Mouse (Mus musculus) myocyte (in vitro differentiated cells): ENCODE measurements around the gene Gm6592. TPM values are rescaled to one million over a fixed set of nuclear protein-coding genes. Genes with fewer than 3 reads are reported as not detected.
"Not testable (repeated sequence)": the region's sequence is repeated elsewhere in the genome, so short reads cannot be mapped to it uniquely, and the experiment has no call there.

Experiments
- H3K27me3 ChIP-seq: one replicate; pipeline ENCODE4 v1.6.1; 2011; ENCODE audit not compliant: control insufficient read depth, insufficient read depth, insufficient read length
- H3K36me3 ChIP-seq: one replicate; pipeline ENCODE4 v1.6.1; 2011; ENCODE audit not compliant: control insufficient read depth, insufficient read depth
- H3K4me2 ChIP-seq: one replicate; pipeline ENCODE4 v1.6.1; 2011; ENCODE audit warnings: low read depth, control low read depth
- H3K4me3 ChIP-seq: one replicate; pipeline ENCODE4 v1.5.1; 2011; ENCODE audit warnings: mild to moderate bottlenecking, control low read depth, moderate library complexity
- H3K79me2 ChIP-seq: one replicate; pipeline ENCODE4 v1.6.1; 2011; ENCODE audit not compliant: control insufficient read depth, insufficient read depth
- H3ac ChIP-seq: one replicate; pipeline ENCODE4 v1.6.1; 2011; ENCODE audit not compliant: control insufficient read depth, insufficient read length
- CEBPB ChIP-seq: IDR thresholded peaks from 2 replicates; pipeline ENCODE4 v1.6.1; 2011; ENCODE audit warnings: mild to moderate bottlenecking, moderate library complexity; ENCODE audit not compliant: poor library complexity, insufficient read depth, severe bottlenecking
- E2F4 ChIP-seq: IDR thresholded peaks from one replicate; pipeline ENCODE4 v1.6.1; 2011; ENCODE audit warnings: mild to moderate bottlenecking, control low read depth, moderate library complexity; ENCODE audit not compliant: insufficient read depth
- MAX ChIP-seq: IDR thresholded peaks from one replicate; pipeline ENCODE4 v1.6.1; 2011; ENCODE audit warnings: low read depth, mild to moderate bottlenecking, control low read depth
- MYOD1 ChIP-seq, 3 experiments: IDR thresholded peaks; one replicate each; pipeline ENCODE4 v1.6.1; 2011; ENCODE audit warnings: control low read depth in 2 of 3, low read depth in 2 of 3, mild to moderate bottlenecking in 2 of 3, moderate library complexity in 1 of 3; ENCODE audit not compliant: insufficient read length in 2 of 3, control insufficient read depth in 1 of 3
- MYOG ChIP-seq, 3 experiments: IDR thresholded peaks; one replicate each; pipeline ENCODE4 v1.6.1; 2011; ENCODE audit warnings: control low read depth in 2 of 3, low read depth in 2 of 3, mild to moderate bottlenecking in 2 of 3; ENCODE audit not compliant: insufficient read length in 2 of 3, control insufficient read depth in 1 of 3, insufficient read depth in 1 of 3
- POLR2A ChIP-seq: IDR thresholded peaks from one replicate; pipeline ENCODE4 v1.6.1; 2011; ENCODE audit warnings: low read depth, mild to moderate bottlenecking, control low read depth, moderate library complexity; ENCODE audit not compliant: insufficient read length
- POLR2AphosphoS2 ChIP-seq: IDR thresholded peaks from one replicate; pipeline ENCODE4 v1.6.1; 2011; ENCODE audit warnings: low read depth, control low read depth; ENCODE audit not compliant: insufficient read length
- REST ChIP-seq: IDR thresholded peaks from one replicate; pipeline ENCODE4 v1.6.1; 2011; ENCODE audit warnings: mild to moderate bottlenecking, control low read depth, moderate library complexity; ENCODE audit not compliant: insufficient read depth, insufficient read length
- SRF ChIP-seq: IDR thresholded peaks from one replicate; pipeline ENCODE4 v1.6.1; 2011; ENCODE audit warnings: low read depth; ENCODE audit not compliant: control insufficient read depth, insufficient read length
- TCF12 ChIP-seq: IDR thresholded peaks from one replicate; pipeline ENCODE4 v1.6.1; 2011; ENCODE audit warnings: mild to moderate bottlenecking, control low read depth; ENCODE audit not compliant: poor library complexity, insufficient read depth, severe bottlenecking
- TCF3 ChIP-seq: IDR thresholded peaks from one replicate; pipeline ENCODE4 v1.6.1; 2011; ENCODE audit warnings: low read depth, control low read depth; ENCODE audit not compliant: insufficient read length
- USF1 ChIP-seq: IDR thresholded peaks from one replicate; pipeline ENCODE4 v1.6.1; 2011; ENCODE audit warnings: low read depth, mild to moderate bottlenecking, control low read depth, moderate library complexity
- polyA plus RNA-seq: library from polyadenylated mRNA; unstranded; fragments of >200 nt; fragmentation: generic; extraction: Trizol; gene quantifications from one replicate; pipeline ENCODE4 v1.2.1, GENCODE M21; 2012; ENCODE audit warnings: missing spikeins

Gene Gm6592
- polyA plus RNA-seq = not detected

DNA sequence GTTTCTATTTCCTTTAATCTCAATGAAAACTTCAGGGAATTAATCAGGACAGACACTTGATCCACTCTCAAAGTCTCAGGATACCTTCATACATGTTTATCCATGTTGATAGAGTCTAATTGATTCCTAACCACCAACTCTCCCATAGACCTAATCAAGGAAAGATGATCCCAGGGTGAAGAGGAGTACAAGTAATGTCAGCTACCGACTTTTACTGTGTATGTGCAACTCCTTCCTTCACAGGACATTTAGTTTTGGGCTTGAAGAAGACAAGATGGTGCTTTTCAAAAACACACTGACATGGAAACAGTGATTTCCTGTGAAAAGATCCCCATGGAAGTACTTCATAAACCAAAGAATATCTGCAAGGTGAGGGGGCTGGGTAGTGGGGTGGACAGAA, at the start of gene Gm6592:
Gene Gm6592 (plus strand): TSS at position 301 of the 400 bp plus-strand sequence.
- TF ChIP-seq REST = no peak
- no peak for TF ChIP-seq MYOG (IDR thresholded peaks at IDR 0.05; ENCODE audit: control insufficient read depth in 1 of 3, insufficient read depth in 1 of 3, insufficient read length in 2 of 3, low read depth in 2 of 3)
- no peak for TF ChIP-seq MAX
- TF ChIP-seq MYOD1 (IDR thresholded peaks at IDR 0.05; ENCODE audit: control insufficient read depth in 1 of 3, insufficient read length in 2 of 3, low read depth in 2 of 3) = no peak
- TF ChIP-seq SRF = no peak
- no peak for TF ChIP-seq USF1
- no peak for TF ChIP-seq TCF12
- no peak for TF ChIP-seq CEBPB
- no peak for TF ChIP-seq POLR2AphosphoS2
- no peak for TF ChIP-seq POLR2A
- TF ChIP-seq E2F4 = no peak
- TF ChIP-seq TCF3 = no peak
- Histone ChIP-seq H3K79me2 (no peaks in the 10 kb centered on the region), H3ac (no peak within 1 kb of the TSS), H3K36me3 (no peaks in the 10 kb centered on the region), H3K27me3 (no peaks in the 10 kb centered on the region), H3K4me3 (no peak within 1 kb of the TSS), H3K4me2 (no peak within 1 kb of the TSS)

DNA sequence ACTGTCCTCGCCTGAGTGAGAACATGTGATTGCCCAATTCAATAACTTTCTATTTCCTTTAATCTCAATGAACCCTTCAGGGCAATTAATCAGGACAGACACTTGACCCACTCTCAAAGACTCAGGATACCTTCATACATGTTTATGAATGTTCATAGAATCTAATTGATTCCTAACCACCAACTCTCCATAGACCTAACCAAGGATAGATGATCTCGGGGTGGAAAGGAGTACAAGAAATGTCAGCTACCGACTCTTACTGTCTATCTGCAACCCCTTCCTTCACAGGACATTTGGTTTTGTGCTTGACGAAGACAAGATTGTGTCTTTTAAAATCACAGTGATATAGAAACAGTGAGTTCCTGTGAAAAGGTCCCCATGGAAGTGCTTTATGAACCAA, 40.4 kb upstream of the Gm6592 start, which contains the start of gene Ssxb5:
Gene Ssxb5 (plus strand): TSS at position 301 of the 400 bp plus-strand sequence.
- not testable (repeated sequence) for H3K4me3 ChIP-seq, H3K36me3 ChIP-seq, H3K4me2 ChIP-seq, H3ac ChIP-seq, H3K27me3 ChIP-seq, H3K79me2 ChIP-seq

DNA sequence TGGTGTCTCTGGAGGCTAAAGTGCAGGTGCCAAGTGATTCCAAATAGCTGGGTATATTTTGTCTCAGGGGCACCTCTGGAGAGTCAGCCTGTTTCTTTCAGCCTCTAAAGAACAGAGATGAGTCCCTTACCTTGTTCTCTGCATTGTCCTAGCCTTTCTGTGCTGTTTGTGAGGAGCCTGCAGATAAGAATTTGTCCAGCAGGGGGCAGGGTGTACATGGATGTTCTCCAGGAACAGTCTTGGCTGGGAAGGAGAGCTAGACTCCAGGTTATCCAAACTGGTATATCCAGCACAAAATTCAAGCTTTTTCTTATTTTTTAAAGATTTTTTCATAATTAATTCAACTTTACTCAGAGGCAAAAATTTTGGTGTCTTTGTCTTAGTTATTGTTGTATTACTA, 11.8 kb upstream of the Gm6592 start:
- no peak overlapping the region for H3K4me2 ChIP-seq
- H3ac ChIP-seq = no peak overlapping the region
- H3K27me3 ChIP-seq = no peaks in the 10 kb centered on the region
- no peak for TF ChIP-seq TCF3
- TF ChIP-seq CEBPB = no peak
- TF ChIP-seq USF1 = no peak
- TF ChIP-seq REST = no peak
- TF ChIP-seq MAX = no peak
- no peak for TF ChIP-seq MYOG (IDR thresholded peaks at IDR 0.05; ENCODE audit: control insufficient read depth in 1 of 3, insufficient read depth in 1 of 3, insufficient read length in 2 of 3, low read depth in 2 of 3)
- TF ChIP-seq MYOD1 (IDR thresholded peaks at IDR 0.05; ENCODE audit: control insufficient read depth in 1 of 3, insufficient read length in 2 of 3, low read depth in 2 of 3) = no peak
- no peak for TF ChIP-seq POLR2AphosphoS2
- no peak for TF ChIP-seq TCF12
- TF ChIP-seq POLR2A = no peak
- H3K4me3 ChIP-seq = no peak overlapping the region
- H3K79me2 ChIP-seq = no peaks in the 10 kb centered on the region
- H3K36me3 ChIP-seq = no peaks in the 10 kb centered on the region

DNA sequence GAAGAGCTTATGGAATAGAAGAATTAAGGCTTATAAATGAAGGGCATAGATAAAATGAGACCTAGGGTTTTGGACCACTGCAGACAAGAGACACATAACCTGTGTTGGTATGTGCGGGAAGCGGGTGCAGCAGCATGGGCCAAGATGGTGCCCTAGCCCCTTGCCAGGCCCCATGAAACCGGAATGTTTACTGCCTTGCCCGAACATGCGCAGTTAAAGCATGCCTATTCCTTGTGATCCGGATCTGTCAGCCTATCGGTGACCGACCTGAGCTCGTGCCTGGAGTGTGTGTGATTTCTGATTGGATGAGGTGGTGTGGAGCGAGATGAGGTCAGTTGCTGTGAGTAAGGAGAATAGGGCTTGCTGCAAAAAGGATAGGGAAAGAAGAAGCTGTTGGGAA, 8.7 kb downstream of the Gm6592 start:
- H3K27me3 ChIP-seq = no peaks in the 10 kb centered on the region
- no peaks in the 10 kb centered on the region for H3K36me3 ChIP-seq
- H3K4me2 ChIP-seq = no peak overlapping the region
- TF ChIP-seq POLR2A (no peak), USF1 (no peak), MYOG (IDR thresholded peaks at IDR 0.05; ENCODE audit: control insufficient read depth in 1 of 3, insufficient read depth in 1 of 3, insufficient read length in 2 of 3, low read depth in 2 of 3) (no peak), TCF3 (no peak), REST (no peak), SRF (no peak), MYOD1 (IDR thresholded peaks at IDR 0.05; ENCODE audit: control insufficient read depth in 1 of 3, insufficient read length in 2 of 3, low read depth in 2 of 3) (no peak), MAX (no peak), E2F4 (no peak), POLR2AphosphoS2 (no peak), TCF12 (no peak), CEBPB (no peak)
- H3K4me3 ChIP-seq = no peak overlapping the region
- no peak overlapping the region for H3ac ChIP-seq
- H3K79me2 ChIP-seq = no peaks in the 10 kb centered on the region

DNA sequence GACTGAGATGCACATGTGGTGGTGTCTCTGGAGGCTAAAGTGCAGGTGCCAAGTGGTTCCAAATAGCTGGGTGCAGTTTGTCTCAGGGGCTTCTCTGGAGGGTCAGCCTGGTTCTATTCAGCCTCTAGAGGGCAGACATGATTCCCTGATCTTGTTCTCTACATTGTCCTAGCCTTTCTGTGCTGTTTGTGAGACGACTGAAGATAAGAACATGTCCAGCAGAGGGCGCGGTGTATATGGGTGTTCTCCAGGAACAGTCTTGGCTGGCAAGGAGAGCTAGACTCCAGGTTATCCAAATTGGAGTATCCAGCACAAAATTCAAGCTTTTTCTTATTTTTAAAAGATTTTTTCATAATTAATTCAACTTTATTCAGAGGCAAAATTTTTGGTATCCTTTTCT, 20.5 kb downstream of the Gm6592 start:
- not testable (repeated sequence) for H3ac ChIP-seq, H3K4me2 ChIP-seq, H3K27me3 ChIP-seq, H3K36me3 ChIP-seq, H3K4me3 ChIP-seq, H3K79me2 ChIP-seq

DNA sequence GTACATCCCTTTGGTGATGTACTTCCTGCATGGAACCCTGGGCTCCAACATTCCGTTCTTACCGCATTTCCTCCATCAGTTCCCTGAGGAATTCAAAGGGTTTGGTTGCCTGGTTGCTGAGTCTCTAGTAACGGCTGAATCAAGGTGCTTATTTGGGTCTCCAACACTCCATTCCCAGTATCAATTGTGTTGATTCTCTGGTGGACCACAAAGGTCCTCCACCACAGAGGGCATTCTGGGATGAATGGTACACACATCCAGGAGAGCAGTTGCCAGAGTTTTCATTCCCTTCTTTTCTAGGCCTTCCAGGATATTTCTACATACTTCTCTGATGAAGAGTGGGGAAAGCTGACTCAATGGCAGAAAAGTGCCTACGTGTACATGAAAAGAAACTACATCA, 30.2 kb downstream of the Gm6592 start, which contains the start of gene Gm5751:
Gene Gm5751 (plus strand): TSS at position 301 of the 400 bp plus-strand sequence.
- not testable (repeated sequence) for H3K4me3 ChIP-seq, H3K27me3 ChIP-seq, H3K4me2 ChIP-seq, H3K36me3 ChIP-seq, H3K79me2 ChIP-seq, H3ac ChIP-seq
